Mouse (Mus musculus) E14TG2a.4 (cell line): ENCODE results near the gene Vav3.
"Not testable (repeated sequence)": the region's sequence is repeated elsewhere in the genome, so short reads cannot be mapped to it uniquely, and the experiment has no call there.

Experiments used
- CTCF ChIP-seq: conservative IDR thresholded peaks from 2 replicates; pipeline ENCODE4 v1.5.1; 2014; ENCODE audit warnings: low read length
- NANOG ChIP-seq: IDR thresholded peaks from 2 replicates; pipeline ENCODE4 v1.6.1; 2014; ENCODE audit warnings: borderline replicate concordance, low read length, mixed read lengths
- POU5F1 ChIP-seq: IDR thresholded peaks from 2 replicates; pipeline ENCODE4 v1.6.1; 2014; ENCODE audit warnings: low read length, borderline replicate concordance

DNA sequence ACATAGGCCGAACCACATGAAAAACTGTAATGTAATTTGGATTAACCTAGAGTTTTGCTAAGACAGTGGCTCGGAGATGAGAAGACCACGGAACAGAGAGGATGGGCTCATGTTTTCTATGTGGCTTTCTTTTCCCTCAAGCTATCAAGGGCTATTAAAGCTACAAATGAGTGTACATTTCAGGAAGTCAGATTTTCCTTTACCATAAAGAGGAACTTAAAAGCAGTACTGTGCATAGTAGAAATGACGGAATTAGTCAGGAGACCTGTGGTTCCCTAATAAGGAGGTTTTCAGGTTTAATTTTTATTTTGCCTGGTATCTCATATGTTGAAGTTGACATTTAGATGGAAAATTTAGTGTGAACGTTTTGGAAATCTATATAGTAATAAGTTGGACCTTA lies 107.8 kb downstream of the Vav3 start:
- not testable (repeated sequence) for TF ChIP-seq CTCF, POU5F1, NANOG
